Mouse (Mus musculus) lung, embryonic 15.5 days (tissue): ENCODE results near the gene Gm38431. TPM values are rescaled to one million over a fixed set of nuclear protein-coding genes. Genes with fewer than 3 reads are reported as not detected.
A peak's percentile ranks its signal among the peaks of the same experiment; 100 is the strongest.
"Not testable (repeated sequence)": the region's sequence is repeated elsewhere in the genome, so short reads cannot be mapped to it uniquely, and the experiment has no call there.

Experiments
- ATAC-seq: fragments of 200-750 bp; cut with Nextera tagmentation; 2 replicates; pipeline ENCODE4 v1.8.0; 2017; ENCODE audit warnings: moderate number of reproducible peaks, borderline replicate concordance; ENCODE audit not compliant: low FRiP score, low TSS enrichment; ENCODE audit errors: extremely low read depth
- H3K27ac ChIP-seq: fragments of 300-500 bp; sonication (generic); 2 replicates; pipeline ENCODE4 v1.5.1; 2015; ENCODE audit warnings: moderate library complexity, mild to moderate bottlenecking, inconsistent platforms
- H3K27me3 ChIP-seq: fragments of 300-500 bp; sonication (generic); 2 replicates; pipeline ENCODE4 v1.6.1; 2015; ENCODE audit warnings: inconsistent platforms
- H3K36me3 ChIP-seq: fragments of 300-500 bp; sonication (generic); 2 replicates; pipeline ENCODE4 v1.6.1; 2015; ENCODE audit warnings: inconsistent platforms
- H3K4me1 ChIP-seq: fragments of 300-500 bp; sonication (generic); 2 replicates; pipeline ENCODE4 v1.6.1; 2015; ENCODE audit warnings: inconsistent platforms
- H3K4me2 ChIP-seq: fragments of 300-500 bp; sonication (generic); 2 replicates; pipeline ENCODE4 v1.6.1; 2015; ENCODE audit warnings: inconsistent platforms, mild to moderate bottlenecking, moderate library complexity
- H3K4me3 ChIP-seq: fragments of 300-500 bp; sonication (generic); 2 replicates; pipeline ENCODE4 v1.5.1; 2015; ENCODE audit warnings: mild to moderate bottlenecking, inconsistent platforms
- H3K9ac ChIP-seq: fragments of 300-500 bp; sonication (generic); 2 replicates; pipeline ENCODE4 v1.6.1; 2015; ENCODE audit warnings: inconsistent platforms
- H3K9me3 ChIP-seq: fragments of 300-500 bp; sonication (generic); 2 replicates; pipeline ENCODE4 v1.6.1; 2016; ENCODE audit warnings: inconsistent platforms
- WGBS: fragments of 180-500 bp; shearing (Covaris S2); methylation state at CpG from one replicate; pipeline ENCODE4 v1.1.7; 2015; 5-methylcytosine and 5-hydroxymethylcytosine counted together
- polyA plus RNA-seq: library from polyadenylated mRNA; unstranded; fragments of >200 nt; fragmentation: Nextera tagmentation; extraction: Ambion mirVana; gene quantifications from 2 replicates; pipeline ENCODE4 v1.2.1, GENCODE M21; 2015

Gm38431 gene
- polyA plus RNA-seq, 1 experiment from 2014 or later = 2.5 TPM

DNA sequence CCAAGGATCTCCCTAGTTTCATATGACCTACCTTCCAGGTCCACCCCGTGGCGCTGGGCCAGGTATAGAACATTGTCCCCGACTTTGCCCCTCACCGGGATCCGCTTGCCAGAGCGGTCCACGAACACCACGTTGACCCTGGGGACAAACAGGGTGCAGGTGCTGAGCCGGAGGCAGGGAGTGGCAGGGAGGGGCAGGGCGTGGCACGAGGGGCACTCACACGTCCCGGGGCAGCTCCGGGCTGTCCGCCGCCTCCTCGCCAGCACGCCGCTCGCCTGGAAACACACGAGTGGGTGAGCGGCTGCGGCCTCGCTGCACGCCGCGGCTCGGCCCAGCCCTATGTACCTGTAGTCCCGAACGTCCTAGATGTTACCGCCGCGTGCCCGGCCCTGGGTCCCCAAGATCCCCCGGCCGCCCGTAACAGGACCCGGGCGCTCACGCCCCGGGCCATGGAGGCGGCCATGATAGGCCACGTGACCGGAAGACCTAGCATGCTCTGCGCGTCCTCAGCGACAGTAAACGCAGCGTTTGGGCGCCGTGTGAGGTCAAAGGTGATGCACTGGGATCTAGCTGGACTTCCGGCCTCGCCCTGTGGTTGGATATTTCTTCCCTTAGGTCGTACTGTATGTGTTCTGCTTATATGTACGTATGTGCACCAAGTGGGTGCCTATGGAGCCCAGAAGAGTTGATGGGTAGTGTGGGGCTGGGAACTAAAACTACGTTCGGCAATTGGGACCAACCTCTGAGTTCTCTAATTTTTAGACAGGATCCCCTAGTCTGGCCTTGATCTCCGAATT is 18.6 kb downstream of the Gm38431 start, which contains the start of the genes Gm49373 and Fdx1l:
Gm49373 (minus strand) TSS at position 53 of the 797 bp plus-strand sequence.
Fdx1l (minus strand) TSS at position 571 of the 797 bp plus-strand sequence.
- Histone ChIP-seq H3K36me3 (peaks cover 32% of the 10 kb centered on the region), H3K4me3 (peak within 1 kb of the TSS; percentile 94), H3K27me3 (no peaks in the 10 kb centered on the region), H3K4me1 (peaks cover 10% of the 10 kb centered on the region), H3K27ac (peak within 1 kb of the TSS; percentile 75), H3K4me2 (peak within 1 kb of the TSS; percentile 88), H3K9ac (peak within 1 kb of the TSS; percentile 84), H3K9me3 (no peaks in the 10 kb centered on the region)
- ATAC-seq = peak; percentile 93
- WGBS = 2% methylated on average over 58 of the region's 58 CpGs

DNA sequence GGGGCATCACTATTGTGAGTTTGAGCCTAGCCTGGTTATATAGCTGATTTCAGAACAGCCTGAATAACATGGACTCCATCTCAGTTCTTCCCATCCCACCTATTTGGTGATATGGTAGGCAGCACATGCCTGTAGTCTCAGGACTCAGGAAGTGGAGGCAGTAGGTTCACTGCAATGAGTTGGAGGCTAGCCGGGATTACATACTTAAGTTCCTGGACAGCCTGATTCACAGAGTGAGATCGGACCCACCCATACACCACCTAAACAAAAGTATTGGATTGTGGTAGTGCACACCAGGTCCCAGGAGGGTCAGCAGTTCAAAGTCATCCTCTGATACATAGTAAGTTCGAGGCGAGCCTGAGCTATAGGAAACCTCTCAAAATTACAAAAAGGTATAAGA is 19.2 kb downstream of the Gm38431 start:
- Histone ChIP-seq H3K27me3 (no peaks in the 10 kb centered on the region), H3K9ac (peak overlapping the region; percentile 84), H3K4me1 (peaks cover 10% of the 10 kb centered on the region), H3K36me3 (peaks cover 30% of the 10 kb centered on the region), H3K9me3 (no peaks in the 10 kb centered on the region), H3K4me2 (peak overlapping the region; percentile 88), H3K27ac (peak overlapping the region; percentile 75; the same call in 1 of the 2 replicates), H3K4me3 (peak overlapping the region; percentile 94)
- WGBS = 12% methylated on average over 4 of the region's 4 CpGs
- peak; percentile 12; the same call in 1 of the 2 replicates for ATAC-seq

DNA sequence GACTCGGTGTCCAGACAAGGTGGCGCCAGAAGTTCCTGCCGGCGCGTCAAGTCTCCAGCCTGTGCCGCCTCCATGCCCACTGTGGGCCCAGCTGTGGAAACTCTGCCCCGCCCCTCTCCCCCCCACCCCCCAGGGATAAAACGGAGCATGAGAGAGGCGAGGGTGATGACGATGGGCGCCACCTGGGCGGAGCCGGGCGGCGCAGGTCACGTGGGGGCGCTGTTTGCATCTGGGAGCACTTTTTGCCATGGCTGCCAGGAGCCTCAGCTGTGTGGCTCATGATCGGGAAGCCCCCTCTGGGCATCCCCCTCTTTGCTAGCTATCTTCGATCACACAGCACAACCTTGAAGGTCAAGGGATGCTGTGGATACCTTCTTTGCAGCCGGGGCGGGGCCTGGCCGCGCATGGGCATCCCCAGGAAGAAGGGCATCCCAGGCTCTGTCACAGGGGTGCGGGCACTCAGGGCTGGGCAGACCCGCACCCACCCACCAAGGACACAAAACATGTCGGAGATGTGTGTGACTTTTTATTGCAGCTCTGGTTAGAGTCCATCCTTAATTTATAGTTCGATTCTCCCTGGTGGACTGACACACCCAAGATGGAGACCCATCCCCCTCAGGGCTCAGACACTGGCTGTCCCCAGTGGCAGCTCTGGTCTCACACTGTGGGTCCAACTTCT is 24.7 kb downstream of the Gm38431 start, which contains the start of gene Zglp1:
Zglp1 (minus strand) TSS at position 88 of the 679 bp plus-strand sequence.
- Histone ChIP-seq H3K4me2 (no peak within 1 kb of the TSS), H3K27ac (no peak within 1 kb of the TSS), H3K4me1 (peaks cover 3% of the 10 kb centered on the region), H3K9ac (no peak within 1 kb of the TSS), H3K4me3 (no peak within 1 kb of the TSS), H3K36me3 (peaks cover 22% of the 10 kb centered on the region), H3K27me3 (no peaks in the 10 kb centered on the region), H3K9me3 (no peaks in the 10 kb centered on the region)
- WGBS = 78% methylated on average over 27 of the region's 27 CpGs
- ATAC-seq = no peak

DNA sequence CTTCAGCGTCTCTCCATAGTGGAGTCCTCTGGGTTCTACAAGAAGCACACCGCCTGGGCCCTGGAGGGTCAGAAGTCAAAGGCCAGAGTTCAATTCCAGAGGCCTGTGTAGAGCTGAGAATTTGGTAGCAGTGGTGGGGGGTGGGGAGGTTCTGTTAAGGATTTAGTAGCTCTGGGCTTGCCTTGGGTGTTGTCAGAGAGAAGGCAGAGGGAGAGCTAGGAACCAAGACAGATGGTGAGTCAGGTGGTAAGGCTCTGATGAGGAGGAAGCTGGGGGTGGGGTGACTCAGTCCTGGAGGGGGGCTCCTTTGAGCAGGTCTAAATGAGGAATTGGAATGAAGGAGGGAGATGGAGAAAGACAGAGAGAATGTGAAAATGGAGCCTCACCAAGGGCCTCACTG is 28.9 kb downstream of the Gm38431 start:
- Histone ChIP-seq H3K9me3 (no peaks in the 10 kb centered on the region), H3K4me1 (no peaks in the 10 kb centered on the region), H3K9ac (no peak overlapping the region), H3K27ac (no peak overlapping the region), H3K36me3 (peaks cover 25% of the 10 kb centered on the region), H3K4me2 (no peak overlapping the region), H3K27me3 (no peaks in the 10 kb centered on the region), H3K4me3 (no peak overlapping the region)
- no peak for ATAC-seq
- WGBS = 73% methylated on average over 2 of the region's 2 CpGs

DNA sequence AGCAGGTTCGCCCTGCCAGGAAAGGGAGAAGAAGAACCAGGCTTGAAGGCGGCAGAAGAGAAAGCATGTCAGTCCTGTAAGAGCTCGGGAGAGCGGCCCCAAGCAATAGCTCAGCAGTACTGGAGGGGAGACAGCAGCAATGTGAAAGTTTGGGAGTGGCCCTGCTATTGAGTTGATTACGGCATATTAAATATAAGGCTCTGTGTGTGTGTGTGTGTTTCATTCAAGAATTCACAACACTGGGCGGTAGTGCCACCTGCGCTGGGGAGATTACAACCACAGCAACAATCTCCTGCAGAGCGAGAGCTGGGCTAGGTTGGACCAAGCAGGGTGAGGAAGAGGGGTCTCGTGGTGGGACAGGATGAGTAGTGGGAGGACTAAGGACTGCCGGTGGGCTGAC is 40.2 kb downstream of the Gm38431 start:
- WGBS = 53% methylated on average over 10 of the region's 10 CpGs
- no peaks in the 10 kb centered on the region for H3K4me1 ChIP-seq
- no peak overlapping the region for H3K4me2 ChIP-seq
- ATAC-seq = no peak
- H3K27ac ChIP-seq = no peak overlapping the region
- H3K36me3 ChIP-seq = no peaks in the 10 kb centered on the region
- no peak overlapping the region for H3K4me3 ChIP-seq
- H3K27me3 ChIP-seq = no peaks in the 10 kb centered on the region
- no peaks in the 10 kb centered on the region for H3K9me3 ChIP-seq
- H3K9ac ChIP-seq = no peak overlapping the region

DNA sequence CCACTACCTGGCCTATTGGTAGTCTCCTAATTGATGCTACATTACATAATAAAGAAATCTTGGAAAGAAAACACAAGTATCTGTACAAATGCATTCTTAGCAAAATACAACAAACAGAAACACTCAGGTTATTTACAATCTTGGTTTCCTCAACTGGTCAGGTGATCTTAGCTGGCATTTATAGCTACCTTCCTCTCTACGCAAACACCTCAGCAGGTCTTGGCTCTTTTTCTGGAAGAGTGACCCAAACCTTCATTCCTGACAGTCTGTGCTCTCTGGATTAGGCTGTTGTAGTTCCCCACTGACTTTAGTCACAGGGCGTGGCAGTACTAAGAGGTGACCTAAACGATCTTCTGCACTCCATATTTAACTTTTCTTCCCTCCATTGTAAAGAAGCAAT is 46.6 kb downstream of the Gm38431 start:
- no peaks in the 10 kb centered on the region for H3K27me3 ChIP-seq
- no peak overlapping the region for H3K4me2 ChIP-seq
- no peaks in the 10 kb centered on the region for H3K36me3 ChIP-seq
- H3K4me1 ChIP-seq = no peaks in the 10 kb centered on the region
- WGBS = 68% methylated on average over 3 of the region's 3 CpGs
- no peak overlapping the region for H3K4me3 ChIP-seq
- H3K27ac ChIP-seq = no peak overlapping the region
- ATAC-seq = no peak
- no peak overlapping the region for H3K9ac ChIP-seq
- no peaks in the 10 kb centered on the region for H3K9me3 ChIP-seq

DNA sequence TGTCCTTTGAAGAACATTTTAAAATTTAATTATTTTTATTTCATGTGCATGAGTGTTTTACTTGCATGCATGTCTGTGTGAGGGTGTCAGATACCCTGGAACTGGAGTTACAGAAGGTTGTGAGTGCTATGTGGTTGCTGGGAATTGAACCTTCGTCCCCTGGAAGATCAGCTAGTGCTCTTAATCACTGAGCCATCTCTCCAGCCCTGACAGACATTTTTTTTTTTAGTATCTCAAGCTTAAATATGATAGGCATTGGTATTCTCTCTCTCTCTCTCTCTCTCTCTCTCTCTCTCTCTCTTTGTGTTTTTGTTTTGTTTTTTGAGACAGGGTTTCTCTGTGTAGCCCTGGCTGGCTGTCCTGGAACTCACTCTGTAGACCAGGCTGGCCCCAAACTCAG is 47.0 kb downstream of the Gm38431 start:
- 49% methylated on average over 1 of the region's 1 CpGs for WGBS
- H3K36me3 ChIP-seq, H3K27ac ChIP-seq, H3K4me3 ChIP-seq, H3K9me3 ChIP-seq, H3K27me3 ChIP-seq, ATAC-seq, H3K4me2 ChIP-seq, H3K9ac ChIP-seq, H3K4me1 ChIP-seq: not testable (repeated sequence)

GRCm38 (mm10) chr9:21043563-21043962 is 48.2 kb downstream of the Gm38431 start:
- no peak overlapping the region for H3K9ac ChIP-seq
- H3K4me1 ChIP-seq = peaks cover 2% of the 10 kb centered on the region; the same call in 1 of the 2 replicates
- H3K36me3 ChIP-seq = no peaks in the 10 kb centered on the region
- no peak overlapping the region for H3K4me3 ChIP-seq
- no peak for ATAC-seq
- WGBS = 75% methylated on average over 4 of the region's 4 CpGs
- H3K9me3 ChIP-seq = no peaks in the 10 kb centered on the region
- H3K4me2 ChIP-seq = no peak overlapping the region
- peaks cover 16% of the 10 kb centered on the region for H3K27me3 ChIP-seq
- no peak overlapping the region for H3K27ac ChIP-seq

GRCm38 (mm10) chr9:21041308-21041707 is 50.5 kb downstream of the Gm38431 start:
- H3K9me3 ChIP-seq = no peaks in the 10 kb centered on the region
- H3K27ac ChIP-seq = no peak overlapping the region
- peaks cover 21% of the 10 kb centered on the region for H3K4me1 ChIP-seq
- peaks cover 38% of the 10 kb centered on the region for H3K27me3 ChIP-seq
- H3K36me3 ChIP-seq = no peaks in the 10 kb centered on the region
- 26% methylated on average over 4 of the region's 4 CpGs for WGBS
- H3K4me3 ChIP-seq = no peak overlapping the region
- no peak for ATAC-seq
- no peak overlapping the region for H3K9ac ChIP-seq
- no peak overlapping the region for H3K4me2 ChIP-seq

DNA sequence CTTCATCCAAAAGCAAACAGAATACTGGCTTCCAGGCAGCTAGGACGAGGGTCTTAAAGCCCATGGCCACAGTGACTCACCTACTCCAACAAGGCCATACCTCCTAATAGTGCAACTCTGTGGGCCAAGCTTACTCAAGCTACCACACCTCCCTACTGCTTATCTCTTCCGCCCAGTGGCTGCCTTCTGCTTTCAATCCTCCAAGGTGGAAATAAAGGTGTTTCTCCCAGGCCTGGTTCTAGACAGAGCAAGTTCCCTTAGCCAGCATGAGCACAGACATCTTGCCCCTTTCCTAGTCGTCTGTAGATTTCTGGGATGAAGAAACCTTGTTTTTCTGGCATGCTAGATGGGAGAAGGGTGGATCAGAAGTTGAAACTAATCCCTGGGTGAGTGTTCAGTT is 52.0 kb downstream of the Gm38431 start:
- H3K4me1 ChIP-seq = peaks cover 29% of the 10 kb centered on the region
- H3K4me2 ChIP-seq = no peak overlapping the region
- no peaks in the 10 kb centered on the region for H3K36me3 ChIP-seq
- WGBS = 75% methylated on average over 3 of the region's 3 CpGs
- no peak overlapping the region for H3K9ac ChIP-seq
- H3K4me3 ChIP-seq = no peak overlapping the region
- no peaks in the 10 kb centered on the region for H3K9me3 ChIP-seq
- no peak for ATAC-seq
- H3K27me3 ChIP-seq = peaks cover 53% of the 10 kb centered on the region
- no peak overlapping the region for H3K27ac ChIP-seq

DNA sequence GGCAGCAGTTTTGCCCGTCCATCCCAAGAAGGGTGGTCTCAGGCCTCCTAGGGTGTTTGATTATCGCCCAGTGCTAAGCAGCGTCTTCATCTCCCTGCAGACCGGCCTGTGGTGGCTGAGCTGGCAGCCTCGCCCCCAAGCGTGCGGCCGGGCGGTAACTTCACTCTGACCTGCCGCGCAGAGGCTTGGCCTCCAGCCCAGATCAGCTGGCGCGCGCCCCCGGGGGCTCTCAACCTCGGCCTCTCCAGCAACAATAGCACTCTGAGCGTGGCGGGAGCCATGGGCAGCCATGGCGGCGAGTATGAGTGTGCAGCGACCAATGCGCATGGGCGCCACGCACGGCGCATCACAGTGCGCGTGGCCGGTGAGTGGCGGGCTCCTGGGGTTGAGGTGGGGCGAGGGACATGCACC is 54.3 kb downstream of the Gm38431 start:
- H3K9me3 ChIP-seq = no peaks in the 10 kb centered on the region
- H3K27me3 ChIP-seq = peaks cover 75% of the 10 kb centered on the region
- no peak overlapping the region for H3K27ac ChIP-seq
- peak overlapping the region; percentile 76 for H3K4me2 ChIP-seq
- peak; percentile 15; the same call in 1 of the 2 replicates for ATAC-seq
- peak overlapping the region; percentile 22 for H3K9ac ChIP-seq
- H3K4me3 ChIP-seq = peak overlapping the region; percentile 39
- H3K4me1 ChIP-seq = peaks cover 44% of the 10 kb centered on the region
- no peaks in the 10 kb centered on the region for H3K36me3 ChIP-seq
- 2% methylated on average over 31 of the region's 31 CpGs for WGBS

DNA sequence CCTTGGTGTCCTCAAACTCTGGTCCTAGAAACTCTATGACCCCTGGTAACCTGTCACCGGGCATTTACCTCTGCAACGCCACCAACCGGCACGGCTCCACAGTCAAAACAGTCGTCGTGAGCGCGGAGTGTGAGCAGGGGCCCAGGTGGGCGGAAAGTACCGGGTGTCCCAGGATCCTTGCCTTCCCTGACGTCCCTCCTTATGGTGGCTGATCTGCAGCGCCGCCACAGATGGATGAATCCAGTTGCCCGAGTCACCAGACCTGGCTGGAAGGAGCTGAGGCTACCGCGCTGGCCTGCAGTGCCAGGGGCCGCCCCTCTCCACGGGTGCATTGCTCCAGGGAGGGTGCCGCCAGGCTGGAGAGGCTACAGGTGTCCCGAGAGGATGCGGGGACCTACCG is 55.1 kb downstream of the Gm38431 start:
- Histone ChIP-seq H3K4me1 (peaks cover 52% of the 10 kb centered on the region), H3K27ac (no peak overlapping the region), H3K9ac (0 out of 2 replicates have a peak overlapping the region, but pooled peaks have one; percentile 22), H3K36me3 (no peaks in the 10 kb centered on the region), H3K4me3 (peak overlapping the region; percentile 39; the same call in 1 of the 2 replicates), H3K9me3 (no peaks in the 10 kb centered on the region), H3K27me3 (peaks cover 83% of the 10 kb centered on the region), H3K4me2 (peak overlapping the region; percentile 76)
- no peak for ATAC-seq
- WGBS = 3% methylated on average over 22 of the region's 22 CpGs
